Mouse (Mus musculus): ENCODE measurements around the gene Ltbp2.

Gene Ltbp2

DNA sequence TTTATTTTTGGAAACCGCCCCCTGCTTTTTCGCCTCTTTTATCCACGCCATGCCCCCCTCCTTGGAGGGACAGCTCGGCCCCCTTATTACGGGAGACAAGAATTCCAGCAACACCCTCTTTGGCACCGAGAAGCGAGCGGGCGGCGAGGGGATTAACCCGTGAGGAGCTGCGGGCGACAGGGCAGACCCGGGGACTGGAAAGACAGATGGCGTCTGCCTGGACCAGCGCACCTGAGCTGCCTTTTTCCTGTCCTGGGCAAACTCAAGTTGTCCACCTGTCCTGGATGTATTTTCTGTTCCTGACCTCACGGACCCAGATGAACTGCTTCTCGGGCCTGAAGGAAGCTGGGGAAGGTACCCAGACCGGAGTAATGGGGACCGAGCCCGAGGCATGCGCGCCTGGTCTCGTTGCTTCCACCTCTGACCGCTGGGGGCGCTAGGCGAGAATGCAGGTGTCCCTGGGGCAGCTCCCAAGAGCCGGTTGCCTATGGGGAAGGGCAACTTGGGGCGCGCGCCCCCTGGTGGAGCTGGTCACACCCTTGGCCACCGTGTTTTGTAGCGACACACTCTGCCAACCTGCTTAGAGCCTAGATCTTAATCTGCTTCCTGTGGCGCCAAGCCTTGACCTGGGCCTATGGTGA, at the start of gene Ltbp2:
Ltbp2 (minus strand) TSS at position 52 of the 641 bp plus-strand sequence.
- peak; percentile 95 for DNase-seq

DNA sequence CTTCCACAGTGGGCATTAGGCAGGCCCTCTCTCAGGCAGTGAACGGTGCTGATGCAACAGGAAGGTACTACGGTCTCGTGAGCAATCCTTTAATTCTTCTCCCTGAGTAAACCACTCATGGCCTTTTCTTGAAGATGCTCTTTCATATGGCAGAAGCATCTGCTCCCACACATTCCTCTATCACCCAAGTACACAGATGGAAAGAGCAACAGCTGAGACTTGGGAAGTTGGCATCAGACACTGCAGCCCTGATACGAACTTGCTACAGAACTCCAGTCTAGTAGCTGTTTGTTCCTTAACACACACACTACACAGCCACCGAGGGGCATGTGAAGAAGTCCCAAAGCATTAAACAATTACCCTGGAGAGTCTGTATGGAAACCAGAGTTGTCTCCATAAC, 48.0 kb upstream of the Ltbp2 start:
- DNase-seq = no peak

- no peak for DNase-seq
Observed at GRCm38 (mm10) chr12:84921881-84922419, 45.6 kb upstream of the Ltbp2 start.

GRCm38 (mm10) chr12:84918809-84919208, 42.5 kb upstream of the Ltbp2 start:
- no peak for DNase-seq

DNA sequence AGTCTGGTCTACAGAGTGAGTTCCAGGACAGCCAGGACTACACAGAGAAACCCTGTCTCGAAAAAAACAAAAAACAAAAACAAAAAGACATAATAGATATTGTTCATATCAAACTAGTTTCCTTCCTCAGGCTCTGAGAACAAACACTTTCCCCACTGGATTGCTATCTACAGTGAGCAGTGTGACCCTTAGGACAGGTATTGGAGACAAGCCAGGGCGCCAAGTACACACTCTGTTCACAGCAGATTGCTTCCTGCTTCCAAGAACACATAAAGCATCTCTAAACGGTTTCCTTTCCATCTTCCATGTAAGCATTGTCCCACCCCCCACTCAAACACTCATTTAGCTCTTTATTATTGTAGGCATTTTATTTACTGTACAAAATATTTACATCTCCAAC, 41.5 kb upstream of the Ltbp2 start:
- DNase-seq = no peak

DNA sequence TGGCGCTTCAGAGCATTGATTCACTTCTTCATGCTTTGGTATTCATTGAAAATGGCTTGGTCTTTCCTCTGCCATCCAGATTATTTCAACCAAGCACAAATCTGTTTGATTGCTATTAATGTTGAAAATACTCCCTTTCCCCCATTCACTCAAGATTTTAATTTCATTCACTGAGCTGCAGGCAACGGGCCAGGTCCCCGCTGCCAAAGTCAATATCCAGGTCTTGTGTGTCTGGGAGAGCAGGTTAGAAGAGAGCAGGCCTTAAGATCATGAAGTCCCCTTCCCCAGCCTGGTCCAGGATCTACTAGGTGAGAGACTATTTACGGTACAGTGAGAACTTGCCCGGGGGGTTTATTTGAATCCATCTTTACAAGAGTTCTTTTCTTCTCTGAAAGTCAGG, 38.6 kb upstream of the Ltbp2 start:
- no peak for DNase-seq

DNA sequence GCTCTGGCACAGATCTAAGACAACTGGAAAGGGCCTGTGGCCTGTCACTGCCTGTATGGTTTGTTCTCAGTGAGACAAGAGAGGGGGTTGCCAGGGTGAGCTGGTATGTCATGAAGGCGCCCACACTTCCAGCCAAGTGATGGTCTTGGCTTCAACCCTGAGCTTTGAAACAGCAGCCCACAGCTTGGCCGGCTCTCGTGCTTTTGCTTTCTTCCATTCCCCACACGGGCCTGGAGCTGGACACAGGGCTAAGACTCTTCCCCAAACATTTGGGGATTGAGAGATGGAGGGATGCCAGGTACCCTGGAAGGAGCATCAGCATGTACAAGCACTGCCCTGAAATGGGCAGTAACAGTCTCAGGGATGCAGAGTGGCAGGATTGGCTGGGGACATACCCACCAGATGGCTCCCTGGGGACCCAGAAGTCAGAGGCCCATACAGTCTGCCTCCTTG, 36.3 kb upstream of the Ltbp2 start:
- DNase-seq = peak; percentile 29

DNA sequence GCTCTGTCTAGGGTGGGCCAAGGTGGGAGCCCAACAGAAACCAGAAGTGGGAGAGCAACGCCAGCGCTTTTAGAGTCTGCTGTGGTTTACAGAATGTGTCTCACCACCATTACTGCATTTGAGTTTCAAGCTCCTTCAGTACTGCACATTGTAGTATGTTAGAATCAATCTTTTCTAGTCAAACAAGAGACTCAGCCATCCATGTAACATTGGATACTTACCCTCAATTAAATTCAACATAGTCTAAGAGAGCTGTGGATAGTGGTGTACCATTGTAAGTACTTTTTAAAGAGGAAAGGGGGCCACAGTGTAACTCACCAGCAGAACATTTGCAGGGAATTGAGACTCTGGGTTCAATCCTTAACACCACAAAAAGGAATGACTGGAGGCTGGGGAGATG, 35.3 kb upstream of the Ltbp2 start:
- no peak for DNase-seq

- no peak for DNase-seq
Observed at GRCm38 (mm10) chr12:84910066-84910465, 33.7 kb upstream of the Ltbp2 start.

DNA sequence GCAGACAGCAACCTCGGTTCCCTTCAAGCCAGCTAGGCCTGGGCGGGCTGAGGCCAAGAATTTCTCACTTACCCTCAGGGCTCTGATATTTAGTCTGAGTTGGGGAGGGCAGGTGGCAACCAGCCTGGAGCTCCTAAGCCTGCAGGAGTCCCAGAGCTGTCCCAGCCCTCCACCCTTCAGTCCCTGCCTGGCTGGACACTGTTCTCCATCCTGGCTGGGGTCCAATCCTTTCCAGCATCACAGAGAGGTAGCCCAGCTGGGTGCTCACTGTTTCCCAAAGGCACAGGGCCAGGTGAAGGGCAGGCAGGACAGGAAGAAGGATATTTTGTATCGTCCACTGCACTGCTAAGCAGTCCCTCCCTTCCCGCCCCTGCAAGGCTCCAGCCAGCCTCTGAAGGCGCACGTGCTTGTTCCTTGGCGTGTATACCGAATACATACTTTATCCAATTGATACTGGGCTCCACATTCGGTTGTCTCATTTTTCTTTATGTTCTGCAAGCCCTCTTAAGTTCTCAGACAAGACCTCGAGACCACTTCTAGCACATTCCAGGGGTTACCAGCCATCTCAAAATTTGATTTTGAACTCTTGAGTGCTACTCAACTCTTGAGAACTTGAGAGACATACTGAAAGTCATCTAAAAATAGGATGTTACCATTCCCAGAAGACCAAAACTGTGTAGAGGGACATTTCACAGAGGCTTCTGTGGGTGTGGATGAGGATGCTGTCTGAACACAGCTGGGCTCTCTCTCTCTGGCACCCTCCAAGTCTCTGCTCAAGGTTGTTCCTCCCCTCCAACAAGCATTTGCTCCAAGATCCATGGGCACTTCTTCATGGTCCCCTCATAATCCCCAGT, 31.5 kb upstream of the Ltbp2 start:
- DNase-seq = peak; percentile 54

GRCm38 (mm10) chr12:84907024-84907626, 30.8 kb upstream of the Ltbp2 start:
- peak; percentile 27 for DNase-seq

GRCm38 (mm10) chr12:84904399-84904798, 28.1 kb upstream of the Ltbp2 start:
- DNase-seq = no peak

DNA sequence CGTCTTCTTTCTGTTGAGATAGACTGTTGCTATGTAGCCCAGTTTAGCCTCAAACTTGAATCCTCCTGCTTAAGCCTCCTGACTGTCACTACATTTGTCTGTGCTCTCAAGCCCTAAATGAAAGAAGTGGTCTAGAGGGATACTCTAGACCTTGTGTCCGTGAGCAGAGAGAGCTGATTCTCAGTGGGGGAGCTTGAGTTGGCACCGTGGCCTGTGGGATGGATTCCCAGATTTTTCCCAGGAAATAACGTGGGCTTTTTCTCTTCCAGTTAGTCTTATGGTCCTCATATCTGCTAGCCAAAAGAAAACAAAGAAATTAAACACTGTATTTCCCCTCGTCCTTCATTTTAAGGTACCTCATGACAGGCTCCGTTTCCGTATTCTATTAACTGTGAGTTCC, 24.0 kb upstream of the Ltbp2 start:
- DNase-seq = no peak

DNA sequence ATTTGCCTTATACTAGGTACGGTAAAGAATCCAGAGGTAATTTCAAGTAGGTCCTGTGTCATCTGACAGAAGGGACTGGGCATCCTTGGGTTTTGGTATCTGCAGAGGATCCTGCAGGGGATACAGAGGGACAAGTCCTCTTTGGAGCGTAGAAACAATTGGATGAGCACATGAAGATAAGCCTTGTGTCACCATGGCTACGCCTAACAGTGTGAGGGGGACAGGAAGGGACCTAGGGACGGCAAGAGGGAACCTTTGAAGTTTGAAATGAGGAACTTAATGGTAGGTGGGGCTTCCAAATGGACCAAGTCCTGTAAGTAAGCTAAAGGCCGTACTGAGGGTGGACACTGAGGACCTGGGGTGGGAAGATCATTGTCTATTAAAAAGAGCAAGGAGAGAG, 21.0 kb upstream of the Ltbp2 start:
- no peak for DNase-seq

GRCm38 (mm10) chr12:84896235-84896634, 19.9 kb upstream of the Ltbp2 start:
- peak; percentile 61 for DNase-seq

DNA sequence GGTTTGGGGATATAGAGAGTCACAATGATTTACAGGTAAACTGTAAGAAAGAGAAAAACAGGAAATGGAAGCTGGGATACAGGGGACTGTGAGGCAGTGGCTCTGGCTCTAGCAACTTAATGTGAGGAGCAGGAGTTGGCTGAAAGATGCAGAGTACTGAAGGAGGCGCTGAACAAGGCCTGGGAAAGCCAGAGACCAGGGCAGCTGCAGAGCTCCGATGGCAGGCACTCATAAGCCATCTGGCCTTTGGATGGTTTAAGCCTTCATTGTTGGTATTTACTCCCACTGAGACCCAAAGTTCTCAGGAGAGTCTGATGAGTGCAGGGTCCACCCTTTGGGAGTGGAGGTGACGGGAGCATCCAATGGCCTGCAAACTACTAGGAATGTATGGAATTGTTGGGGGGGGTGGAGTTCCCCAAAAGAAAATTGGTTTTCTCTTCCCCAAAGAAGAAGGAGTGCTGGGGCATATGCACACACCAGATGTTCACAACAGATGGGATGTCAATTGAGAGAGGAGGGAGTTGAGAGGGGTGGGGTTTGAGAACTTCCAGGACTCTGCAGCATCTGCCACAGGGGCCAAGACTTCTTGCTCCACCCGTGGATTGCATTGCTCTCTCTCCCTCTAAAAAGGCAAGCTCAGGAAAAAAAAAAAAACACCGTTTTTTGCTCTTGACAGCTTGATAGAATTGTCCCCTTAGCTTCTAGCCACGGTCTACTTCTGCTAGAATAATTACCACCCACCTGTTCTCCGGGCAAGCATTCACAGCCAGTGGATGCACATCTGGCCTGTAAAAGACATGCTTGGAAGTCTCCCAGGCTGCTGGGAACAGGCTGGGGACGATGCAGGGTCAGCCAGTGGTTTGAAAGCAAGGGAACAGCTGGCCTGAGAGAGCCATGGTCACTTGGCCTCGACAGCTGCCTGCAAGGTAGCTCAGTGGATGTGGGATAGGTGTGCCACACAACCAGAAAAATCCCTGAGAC, 17.6 kb upstream of the Ltbp2 start:
- no peak for DNase-seq

DNA sequence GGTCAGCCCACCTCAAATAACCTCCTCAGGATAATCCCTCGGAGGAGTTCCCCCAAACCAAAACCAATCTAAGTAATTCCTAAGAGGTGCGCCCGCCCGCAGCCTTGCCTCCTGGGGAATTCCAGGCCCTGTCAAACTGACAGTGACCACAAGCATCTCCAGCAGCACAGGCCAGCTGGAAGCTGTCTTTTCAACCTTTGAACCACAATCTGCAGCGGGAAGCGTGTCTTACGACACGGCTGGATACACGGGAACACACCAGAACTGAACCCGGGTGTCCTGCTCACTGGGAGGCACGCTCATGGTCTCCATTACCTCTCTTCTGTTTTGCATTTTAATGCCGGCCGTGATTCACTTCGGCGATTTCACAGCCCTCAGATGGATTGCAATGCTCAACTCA, 14.0 kb upstream of the Ltbp2 start:
- no peak for DNase-seq

GRCm38 (mm10) chr12:84885107-84885876, 9.0 kb upstream of the Ltbp2 start:
- no peak for DNase-seq

GRCm38 (mm10) chr12:84884423-84885076, 8.2 kb upstream of the Ltbp2 start:
- DNase-seq = no peak

GRCm38 (mm10) chr12:84882796-84883195, 6.5 kb upstream of the Ltbp2 start:
- no peak for DNase-seq

DNA sequence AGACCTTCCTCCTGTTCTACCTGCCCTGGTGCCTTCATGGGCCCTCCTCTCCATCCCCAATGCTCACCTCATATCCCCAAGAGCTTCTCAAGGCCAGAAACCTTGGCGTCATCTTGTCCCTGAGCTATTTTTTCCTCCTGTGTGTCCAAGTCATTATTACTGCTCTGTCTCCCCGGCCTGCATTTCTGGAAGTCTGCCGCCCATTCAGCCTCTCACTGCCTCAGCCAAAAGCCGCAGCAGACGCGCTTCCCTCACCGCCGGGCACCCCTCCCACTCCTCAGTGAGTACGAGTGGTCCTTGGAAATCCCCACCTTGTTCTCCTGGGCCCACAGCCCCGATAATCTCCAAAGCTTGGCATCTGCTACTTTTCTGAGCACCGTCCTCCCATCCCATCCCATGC, 3.8 kb upstream of the Ltbp2 start:
- DNase-seq = no peak
